ENCODE assay signal across 13 mouse cellular contexts in genomic region chr7:67846796-67847195, GRCm38 (mm10).
A peak's percentile ranks its signal among the peaks of the same experiment; 100 is the strongest.
DNase-seq lines count a peak whose midpoint lies in the region; ATAC-seq and TF ChIP-seq lines count a peak whose summit lies in the region.
"Had no signal": no experiment of that assay in that cellular context is flagged by ENCODE, and none has a peak within 500 bp of the region (broad histone marks: within the 10 kb centered on the region; RNA-seq: fewer than 3 reads in every experiment).

No protein-coding gene starts in this region.

- H3K36me3 ChIP-seq in hindbrain, embryonic 16.5 days (ENCODE audit: control insufficient read depth, insufficient read depth, low read length): no peaks in the 10 kb centered on the region
- no peaks in the 10 kb centered on the region for H3K36me3 ChIP-seq in hindbrain, embryonic 14.5 days (replicated peaks; ENCODE audit: control insufficient read depth, insufficient read depth)
- no peaks in the 10 kb centered on the region for H3K36me3 ChIP-seq in kidney, embryonic 15.5 days
- no peaks in the 10 kb centered on the region for H3K36me3 ChIP-seq in stomach, postnatal 0 days (ENCODE audit: control insufficient read depth, insufficient read depth, low read length)

- no peak for TF ChIP-seq CTCF in stomach, postnatal 0 days (IDR thresholded peaks at IDR 0.05; ENCODE audit: low read depth)

- 0 out of 2 replicates have a peak overlapping the region, but pooled peaks have one; percentile 17 for H3K27ac ChIP-seq in hindbrain, embryonic 16.5 days (ENCODE audit: low read depth, low read length)
- no peak overlapping the region for H3K27ac ChIP-seq in hindbrain, embryonic 14.5 days
- no peak overlapping the region for H3K27ac ChIP-seq in kidney, embryonic 15.5 days
- no peak overlapping the region for H3K27ac ChIP-seq in stomach, postnatal 0 days (replicated peaks)
- H3K27ac ChIP-seq: macrophage had no signal

- no peak overlapping the region; the same call in 1 of the 2 replicates for H3K9ac ChIP-seq in hindbrain, embryonic 16.5 days (ENCODE audit: low read depth, low read length)
- no peak overlapping the region for H3K9ac ChIP-seq in hindbrain, embryonic 14.5 days
- no peak overlapping the region for H3K9ac ChIP-seq in kidney, embryonic 15.5 days
- no peak overlapping the region for H3K9ac ChIP-seq in stomach, postnatal 0 days (ENCODE audit: low read length)

- H3K27me3 ChIP-seq in hindbrain, embryonic 16.5 days (replicated peaks; ENCODE audit: control insufficient read depth, insufficient read depth, low read length): no peaks in the 10 kb centered on the region
- H3K27me3 ChIP-seq in hindbrain, embryonic 14.5 days (ENCODE audit: control insufficient read depth, insufficient read depth, low read length): no peaks in the 10 kb centered on the region
- H3K27me3 ChIP-seq in kidney, embryonic 15.5 days: 0 out of 2 replicates have a peak, but pooled peaks cover 19% of the 10 kb centered on the region
- H3K27me3 ChIP-seq in stomach, postnatal 0 days (ENCODE audit: control insufficient read depth, insufficient read depth, low read length): no peaks in the 10 kb centered on the region

- no peak overlapping the region for H3K4me2 ChIP-seq in hindbrain, embryonic 16.5 days (ENCODE audit: low read length)
- no peak overlapping the region for H3K4me2 ChIP-seq in hindbrain, embryonic 14.5 days (replicated peaks)
- peak overlapping the region; percentile 14; the same call in 1 of the 2 replicates for H3K4me2 ChIP-seq in kidney, embryonic 15.5 days
- 0 out of 2 replicates have a peak overlapping the region, but pooled peaks have one; percentile 12 for H3K4me2 ChIP-seq in stomach, postnatal 0 days (replicated peaks; ENCODE audit: low read depth)
- H3K4me2 ChIP-seq: liver, embryonic 11.5 days had no signal

- H3K9me3 ChIP-seq in hindbrain, embryonic 16.5 days (ENCODE audit: control insufficient read depth, low read length): no peaks in the 10 kb centered on the region
- H3K9me3 ChIP-seq in hindbrain, embryonic 14.5 days (ENCODE audit: control insufficient read depth, low read length): no peaks in the 10 kb centered on the region
- no peaks in the 10 kb centered on the region for H3K9me3 ChIP-seq in kidney, embryonic 15.5 days (replicated peaks)
- 0 out of 2 replicates have a peak, but pooled peaks cover 2% of the 10 kb centered on the region for H3K9me3 ChIP-seq in stomach, postnatal 0 days (ENCODE audit: control insufficient read depth, low read length)

- ATAC-seq in hindbrain, embryonic 16.5 days: no peak
- no peak for ATAC-seq in hindbrain, embryonic 14.5 days (ENCODE audit: low FRiP score)
- peak; percentile 47 for ATAC-seq in kidney, embryonic 15.5 days (replicated peaks; ENCODE audit: low FRiP score)
- ATAC-seq in stomach, postnatal 0 days (ENCODE audit: low FRiP score, low TSS enrichment): peak; percentile 77

- no peak for DNase-seq in hindbrain, embryonic 14.5 days (ENCODE audit: low spot score)
- DNase-seq in urinary bladder, adult 2 months (ENCODE audit: low spot score): peak; percentile 13
- DNase-seq in urinary bladder, adult 18-20 months (ENCODE audit: low spot score in 2 of 2): no peak
- peak; percentile 75 for DNase-seq in stomach, postnatal 0 days (ENCODE audit: low spot score)
- no peak for DNase-seq in left cerebral cortex, adult 11 months (ENCODE audit: low spot score)
- DNase-seq in spleen, adult 18-20 months: no peak
- DNase-seq: cerebellum, adult 18-20 months; heart, postnatal 14 days; right cerebral cortex, postnatal 14 days had no signal

- no peak overlapping the region for H3K4me3 ChIP-seq in hindbrain, embryonic 16.5 days (ENCODE audit: low read length)
- no peak overlapping the region for H3K4me3 ChIP-seq in hindbrain, embryonic 14.5 days (replicated peaks; ENCODE audit: low read length)
- no peak overlapping the region for H3K4me3 ChIP-seq in kidney, embryonic 15.5 days (replicated peaks)
- H3K4me3 ChIP-seq in stomach, postnatal 0 days (ENCODE audit: low read depth, low read length): no peak overlapping the region

- H3K4me1 ChIP-seq in hindbrain, embryonic 16.5 days (ENCODE audit: control insufficient read depth, insufficient read depth, low read depth, low read length): peaks cover 7% of the 10 kb centered on the region
- peaks cover 10% of the 10 kb centered on the region; the same call in 1 of the 2 replicates for H3K4me1 ChIP-seq in hindbrain, embryonic 14.5 days (replicated peaks; ENCODE audit: control insufficient read depth, insufficient read depth, low read length)
- H3K4me1 ChIP-seq in kidney, embryonic 15.5 days: peaks cover 20% of the 10 kb centered on the region; the same call in 1 of the 2 replicates
- no peaks in the 10 kb centered on the region for H3K4me1 ChIP-seq in stomach, postnatal 0 days (replicated peaks; ENCODE audit: control insufficient read depth, insufficient read depth)

- no peak for TF ChIP-seq EP300 in stomach, postnatal 0 days (optimal IDR thresholded peaks at IDR 0.05)

- 11% methylated on average over 8 of the region's 8 CpGs for WGBS in hindbrain, embryonic 16.5 days
- WGBS in hindbrain, embryonic 14.5 days: 10% methylated on average over 8 of the region's 8 CpGs
- WGBS in kidney, embryonic 15.5 days: 10% methylated on average over 8 of the region's 8 CpGs
- 21% methylated on average over 8 of the region's 8 CpGs for WGBS in stomach, postnatal 0 days

Comparison
In these comparisons a context has a peak if more than half of its experiments do, and no peak if none do; other contexts are left out.
1. DNase-seq: peak in urinary bladder, adult 2 months (single experiment) and stomach, postnatal 0 days (single experiment); none in hindbrain, embryonic 14.5 days (single experiment), urinary bladder, adult 18-20 months (0 of 2), left cerebral cortex, adult 11 months (single experiment) and spleen, adult 18-20 months (0 of 2).
2. ATAC-seq: peak in kidney, embryonic 15.5 days (single experiment) and stomach, postnatal 0 days (single experiment); none in hindbrain, embryonic 16.5 days (single experiment) and hindbrain, embryonic 14.5 days (single experiment).
3. H3K4me2 ChIP-seq: peak in kidney, embryonic 15.5 days (single experiment) and stomach, postnatal 0 days (single experiment); none in hindbrain, embryonic 16.5 days (single experiment) and hindbrain, embryonic 14.5 days (single experiment).